Mouse (Mus musculus): ENCODE measurements around the gene Pimreg. TPM values are rescaled to one million over a fixed set of nuclear protein-coding genes. Genes with fewer than 3 reads are reported as not detected.

Gene Pimreg
- total and polyA plus RNA-seq, 2 experiments from 2014 or later: 10.2 to 11.5 TPM

DNA sequence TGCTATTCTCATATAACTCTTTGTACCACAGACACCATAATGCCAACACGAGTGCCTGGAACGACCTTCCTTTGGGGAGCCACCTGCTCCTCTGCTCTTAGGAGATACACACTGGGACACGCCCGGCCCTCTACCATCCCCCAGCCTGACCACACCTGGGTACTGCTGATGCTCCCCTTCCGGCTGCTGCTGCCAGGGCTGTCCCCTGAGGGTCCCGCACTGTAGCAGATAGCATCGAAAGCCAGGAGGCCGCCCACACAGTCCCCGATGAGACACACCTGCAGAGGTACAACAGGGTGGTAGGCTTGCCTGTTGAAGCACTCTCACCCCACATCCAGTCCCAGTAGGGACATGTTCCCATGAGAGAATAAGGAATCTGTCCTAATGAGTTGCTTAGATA, 28.9 kb downstream of the Pimreg start:
- DNase-seq (ENCODE audit: low spot score) (no peak), ATAC-seq (ENCODE audit: low FRiP score) (no peak)
- no peak for TF ChIP-seq CTCF (IDR thresholded peaks at IDR 0.05)
- H3K27me3 ChIP-seq (ENCODE audit: insufficient read depth, low read length): no peaks in the 10 kb centered on the region
- H3K4me1 ChIP-seq (ENCODE audit: insufficient read depth, low read length): no peaks in the 10 kb centered on the region
- no peak overlapping the region for H3K27ac ChIP-seq (ENCODE audit: low read depth, low read length)
- H3K9me3 ChIP-seq (ENCODE audit: low read length): no peaks in the 10 kb centered on the region
- H3K36me3 ChIP-seq (ENCODE audit: insufficient read depth, low read length): peaks cover 9% of the 10 kb centered on the region
- no peak overlapping the region for H3K4me2 ChIP-seq (ENCODE audit: low read depth, low read length, poor library complexity, severe bottlenecking)
- H3K9ac ChIP-seq (replicated peaks; ENCODE audit: low read length, poor library complexity, severe bottlenecking): no peak overlapping the region
- H3K4me3 ChIP-seq (ENCODE audit: low read depth, low read length): no peak overlapping the region
- 90% methylated on average over 9 of the region's 9 CpGs for WGBS

DNA sequence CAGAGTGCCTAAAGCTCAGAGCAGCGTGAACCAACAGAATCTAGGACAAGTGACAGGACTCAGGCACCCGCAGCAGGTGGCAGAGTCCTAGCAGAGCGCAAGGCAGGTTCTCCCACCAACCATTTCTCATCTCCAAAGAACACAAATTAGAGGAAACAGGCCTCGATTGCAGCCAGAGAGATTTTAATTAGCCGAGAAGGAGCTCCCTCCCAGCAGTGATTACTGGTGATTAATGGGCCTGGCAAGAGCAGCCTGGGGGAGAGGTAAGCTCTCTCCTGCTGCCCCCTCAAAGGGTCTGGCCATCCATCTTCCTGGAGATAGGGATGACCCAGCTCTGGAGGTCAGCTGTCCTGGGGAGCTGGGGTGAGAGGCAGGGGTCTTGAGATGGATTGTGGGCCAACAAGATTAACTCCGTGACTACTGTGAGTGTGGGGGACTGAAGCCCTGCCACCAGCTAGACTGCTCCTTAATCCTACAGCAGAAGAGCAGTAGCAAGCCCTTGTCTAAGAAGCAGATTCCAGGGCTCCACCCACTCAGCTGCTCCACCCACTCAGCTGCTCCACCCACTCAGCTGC, 30.6 kb downstream of the Pimreg start:
- Histone ChIP-seq H3K4me1 (ENCODE audit: insufficient read depth, low read length) (no peaks in the 10 kb centered on the region), H3K36me3 (ENCODE audit: insufficient read depth, low read length) (peaks cover 9% of the 10 kb centered on the region), H3K9ac (replicated peaks; ENCODE audit: low read length, poor library complexity, severe bottlenecking) (no peak overlapping the region), H3K27me3 (ENCODE audit: insufficient read depth, low read length) (no peaks in the 10 kb centered on the region), H3K4me3 (ENCODE audit: low read depth, low read length) (no peak overlapping the region), H3K27ac (ENCODE audit: low read depth, low read length) (no peak overlapping the region), H3K9me3 (ENCODE audit: low read length) (no peaks in the 10 kb centered on the region), H3K4me2 (ENCODE audit: low read depth, low read length, poor library complexity, severe bottlenecking) (no peak overlapping the region)
- ATAC-seq (ENCODE audit: low FRiP score) (no peak), DNase-seq (ENCODE audit: low spot score) (no peak)
- no peak for TF ChIP-seq CTCF (IDR thresholded peaks at IDR 0.05)
- WGBS: 59% methylated on average over 6 of the region's 6 CpGs

DNA sequence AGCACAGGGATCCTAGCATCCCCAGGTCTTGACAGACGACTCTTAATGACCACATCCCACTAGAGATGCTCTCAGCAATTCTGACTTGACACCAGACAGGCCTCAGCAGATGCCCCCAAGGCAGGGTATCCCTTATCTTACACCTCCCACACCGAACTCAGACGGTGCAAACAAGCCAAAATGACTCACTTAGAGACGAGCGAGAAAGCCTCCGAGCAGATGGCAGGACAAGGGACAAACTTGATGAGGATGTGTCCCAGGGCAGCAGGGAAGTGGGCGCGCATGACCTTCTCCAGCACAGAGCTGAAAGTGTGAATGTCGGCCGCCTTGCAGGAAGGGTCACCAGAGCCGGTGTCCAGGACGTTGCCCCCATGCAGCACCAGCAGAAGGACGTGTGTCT, 32.4 kb downstream of the Pimreg start:
- Histone ChIP-seq H3K4me1 (ENCODE audit: insufficient read depth, low read length) (no peaks in the 10 kb centered on the region), H3K27ac (ENCODE audit: low read depth, low read length) (no peak overlapping the region), H3K9ac (replicated peaks; ENCODE audit: low read length, poor library complexity, severe bottlenecking) (no peak overlapping the region), H3K36me3 (ENCODE audit: insufficient read depth, low read length) (peaks cover 9% of the 10 kb centered on the region), H3K4me2 (ENCODE audit: low read depth, low read length, poor library complexity, severe bottlenecking) (no peak overlapping the region), H3K27me3 (ENCODE audit: insufficient read depth, low read length) (no peaks in the 10 kb centered on the region), H3K9me3 (ENCODE audit: low read length) (no peaks in the 10 kb centered on the region), H3K4me3 (ENCODE audit: low read depth, low read length) (no peak overlapping the region)
- WGBS: 83% methylated on average over 13 of the region's 13 CpGs
- no peak for TF ChIP-seq CTCF (IDR thresholded peaks at IDR 0.05)
- DNase-seq (ENCODE audit: low spot score): no peak
- ATAC-seq (ENCODE audit: low FRiP score): no peak

DNA sequence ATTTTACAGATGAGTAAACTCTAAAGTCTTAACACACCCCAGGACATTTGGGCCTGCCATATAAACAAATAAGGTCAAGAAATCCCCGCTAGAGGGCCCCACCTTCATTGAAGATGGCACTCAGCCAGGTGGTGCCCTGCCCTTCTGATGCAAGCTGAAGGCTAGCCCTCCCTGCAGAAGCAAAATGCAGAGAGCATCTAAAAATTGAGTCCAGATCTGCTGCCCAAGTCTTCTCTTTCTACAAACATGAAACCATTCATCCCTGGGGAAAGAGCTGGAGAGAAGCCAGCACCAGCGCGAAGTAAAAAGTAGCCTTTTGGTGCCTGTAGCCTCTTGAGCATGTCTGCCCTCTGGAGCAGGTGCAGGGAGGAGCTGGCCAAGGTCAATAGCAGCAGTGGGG, 36.2 kb downstream of the Pimreg start:
- 47% methylated on average over 3 of the region's 3 CpGs for WGBS
- no peak; the same call in 1 of the 2 replicates for TF ChIP-seq CTCF (IDR thresholded peaks at IDR 0.05)

DNA sequence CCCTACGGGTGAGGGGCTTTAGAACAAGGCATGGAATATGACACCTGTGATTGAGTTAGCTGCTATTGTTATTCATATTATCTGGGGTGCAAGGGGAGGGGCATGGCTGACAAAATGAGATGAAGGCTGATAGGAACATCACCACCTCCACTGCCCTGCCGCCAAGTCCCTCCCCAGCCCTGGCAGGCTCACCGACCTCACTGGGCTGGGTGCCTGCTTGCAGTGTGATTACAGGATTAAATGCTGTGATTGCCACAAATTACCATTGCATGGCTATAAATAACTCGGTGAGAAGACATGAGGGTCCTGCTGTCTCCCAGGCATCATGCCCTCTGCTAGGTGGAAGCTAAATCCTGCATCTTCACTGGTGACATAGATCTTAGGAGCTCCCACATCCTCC, 36.8 kb downstream of the Pimreg start:
- Histone ChIP-seq H3K27me3 (ENCODE audit: insufficient read depth, low read length) (no peaks in the 10 kb centered on the region), H3K36me3 (ENCODE audit: insufficient read depth, low read length) (peaks cover 6% of the 10 kb centered on the region; the same call in 1 of the 2 replicates), H3K9me3 (ENCODE audit: low read length) (no peaks in the 10 kb centered on the region), H3K27ac (ENCODE audit: low read depth, low read length) (no peak overlapping the region), H3K4me2 (ENCODE audit: low read depth, low read length, poor library complexity, severe bottlenecking) (no peak overlapping the region), H3K4me1 (ENCODE audit: insufficient read depth, low read length) (no peaks in the 10 kb centered on the region), H3K4me3 (ENCODE audit: low read depth, low read length) (no peak overlapping the region), H3K9ac (replicated peaks; ENCODE audit: low read length, poor library complexity, severe bottlenecking) (no peak overlapping the region)
- 24% methylated on average over 4 of the region's 4 CpGs for WGBS
- peak; percentile 35 for DNase-seq (ENCODE audit: low spot score)
- no peak for TF ChIP-seq CTCF (IDR thresholded peaks at IDR 0.05)
- no peak for ATAC-seq (ENCODE audit: low FRiP score)

More for the DNA sequence above, 36.2 kb downstream of the Pimreg start:
- DNase-seq (ENCODE audit: low spot score) (no peak), ATAC-seq (ENCODE audit: low FRiP score) (no peak)
- H3K9me3 ChIP-seq (ENCODE audit: low read length): no peaks in the 10 kb centered on the region
- no peak overlapping the region for H3K4me3 ChIP-seq (ENCODE audit: low read depth, low read length)
- H3K9ac ChIP-seq (replicated peaks; ENCODE audit: low read length, poor library complexity, severe bottlenecking): no peak overlapping the region
- no peak overlapping the region for H3K4me2 ChIP-seq (ENCODE audit: low read depth, low read length, poor library complexity, severe bottlenecking)
- no peaks in the 10 kb centered on the region for H3K4me1 ChIP-seq (ENCODE audit: insufficient read depth, low read length)
- H3K27me3 ChIP-seq (ENCODE audit: insufficient read depth, low read length): no peaks in the 10 kb centered on the region
- H3K36me3 ChIP-seq (ENCODE audit: insufficient read depth, low read length): peaks cover 9% of the 10 kb centered on the region
- no peak overlapping the region for H3K27ac ChIP-seq (ENCODE audit: low read depth, low read length)

DNA sequence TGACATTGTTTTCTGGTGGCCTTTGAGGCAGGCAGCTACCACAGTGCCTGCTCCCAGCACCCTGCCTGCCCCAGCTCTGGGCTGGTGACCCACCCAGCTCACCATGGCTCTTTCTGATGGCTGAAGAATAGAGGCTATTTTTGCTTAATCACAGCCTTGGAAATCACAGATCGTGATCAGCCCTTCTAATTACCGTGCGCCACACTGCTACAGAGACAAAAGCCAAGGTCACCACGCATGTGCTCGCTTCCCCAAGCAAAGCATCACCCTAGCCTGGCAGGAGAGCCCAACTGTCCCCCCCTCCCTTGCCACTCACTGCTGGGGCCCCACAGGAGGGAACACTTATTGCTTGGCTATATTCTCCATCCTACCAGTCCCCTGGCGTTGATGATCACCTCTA, 38.6 kb downstream of the Pimreg start:
- no peaks in the 10 kb centered on the region for H3K4me1 ChIP-seq (ENCODE audit: insufficient read depth, low read length)
- no peak overlapping the region for H3K4me3 ChIP-seq (ENCODE audit: low read depth, low read length)
- no peak for ATAC-seq (ENCODE audit: low FRiP score)
- no peaks in the 10 kb centered on the region for H3K36me3 ChIP-seq (ENCODE audit: insufficient read depth, low read length)
- H3K27me3 ChIP-seq (ENCODE audit: insufficient read depth, low read length): no peaks in the 10 kb centered on the region
- H3K9me3 ChIP-seq (ENCODE audit: low read length): no peaks in the 10 kb centered on the region
- no peak overlapping the region for H3K9ac ChIP-seq (replicated peaks; ENCODE audit: low read length, poor library complexity, severe bottlenecking)
- TF ChIP-seq CTCF (IDR thresholded peaks at IDR 0.05): no peak
- no peak overlapping the region for H3K27ac ChIP-seq (ENCODE audit: low read depth, low read length)
- WGBS: 69% methylated on average over 6 of the region's 6 CpGs
- DNase-seq (ENCODE audit: low spot score): no peak
- H3K4me2 ChIP-seq (ENCODE audit: low read depth, low read length, poor library complexity, severe bottlenecking): no peak overlapping the region
